Mouse (Mus musculus) ES-Bruce4 (cell line): Measurements from ENCODE around the gene Arl4c. TPM values are rescaled to one million over a fixed set of nuclear protein-coding genes. Genes with fewer than 3 reads are reported as not detected.
"Not testable (repeated sequence)": the region's sequence is repeated elsewhere in the genome, so short reads cannot be mapped to it uniquely, and the experiment has no call there.

Experiments used
- H3K27ac ChIP-seq: 2 replicates; pipeline ENCODE4 v1.5.1; 2012; ENCODE audit warnings: low read length, inconsistent platforms; ENCODE audit not compliant: insufficient read depth
- H3K27me3 ChIP-seq: 2 replicates; pipeline ENCODE4 v1.6.1; 2012; ENCODE audit warnings: mild to moderate bottlenecking, low read length, inconsistent platforms; ENCODE audit not compliant: control insufficient read depth, poor library complexity, insufficient read depth, severe bottlenecking
- H3K36me3 ChIP-seq: 2 replicates; pipeline ENCODE4 v1.6.1; 2012; ENCODE audit warnings: inconsistent platforms, mild to moderate bottlenecking, low read length, moderate library complexity; ENCODE audit not compliant: control insufficient read depth, poor library complexity, insufficient read depth, severe bottlenecking
- H3K4me1 ChIP-seq: one replicate; pipeline ENCODE4 v1.8.1; 2011; ENCODE audit warnings: low read length; ENCODE audit not compliant: control insufficient read depth, insufficient read depth
- H3K4me3 ChIP-seq: 2 replicates; pipeline ENCODE4 v1.5.1; 2011; ENCODE audit warnings: low read depth, mild to moderate bottlenecking, low read length
- H3K9ac ChIP-seq: 2 replicates; pipeline ENCODE4 v1.6.1; 2012; ENCODE audit warnings: low read depth, mild to moderate bottlenecking, inconsistent platforms; ENCODE audit not compliant: poor library complexity, severe bottlenecking
- H3K9me3 ChIP-seq: replicated peaks from 2 replicates; pipeline ENCODE4 v1.6.1; 2012; ENCODE audit warnings: mild to moderate bottlenecking, low read length, inconsistent platforms; ENCODE audit not compliant: control insufficient read depth, poor library complexity, insufficient read depth, severe bottlenecking
- CTCF ChIP-seq: IDR thresholded peaks from one replicate; pipeline ENCODE4 v1.8.1; 2011; ENCODE audit warnings: low read depth, low read length
- EP300 ChIP-seq: IDR thresholded peaks from 2 replicates; pipeline ENCODE4 v1.6.1; 2011; ENCODE audit warnings: low read depth, low read length; ENCODE audit not compliant: insufficient read depth
- POLR2A ChIP-seq: IDR thresholded peaks from one replicate; pipeline ENCODE4 v1.8.1; 2011; ENCODE audit warnings: low read length; ENCODE audit not compliant: insufficient read depth
- polyA plus RNA-seq: library from polyadenylated mRNA; stranded (reverse); fragments of >200 nt; gene quantifications from 2 replicates; pipeline ENCODE4 v1.2.4, GENCODE M21; 2011; ENCODE audit warnings: low read depth; ENCODE audit not compliant: missing spikeins, insufficient read depth, insufficient read length

Gene Arl4c
- polyA plus RNA-seq, 1 experiment, result 108 TPM

DNA sequence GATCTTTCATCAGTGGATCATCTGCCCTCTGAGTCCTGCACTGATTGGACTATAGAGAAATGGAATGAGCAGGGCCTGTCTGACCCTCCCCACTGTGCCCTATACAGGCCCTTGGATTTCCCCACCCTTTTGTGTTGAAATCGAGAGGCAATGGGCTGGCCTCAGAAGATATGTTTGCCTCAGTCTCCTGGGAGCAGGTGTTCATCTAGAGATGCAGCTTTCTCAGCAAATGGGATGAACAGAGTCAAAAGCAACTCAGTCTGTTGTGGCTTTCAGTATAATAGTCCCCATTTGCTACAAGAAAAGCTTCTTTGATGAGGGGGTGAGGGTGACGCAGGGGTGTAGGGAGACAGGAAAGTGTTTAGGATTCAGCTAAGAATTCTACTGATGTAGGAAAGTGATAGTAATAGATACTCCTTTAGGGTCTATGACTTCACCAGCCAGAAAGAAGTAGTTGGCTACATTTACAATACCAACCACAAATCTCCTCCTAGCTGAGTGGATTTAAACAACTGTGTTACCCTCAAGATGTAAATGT, 60.3 kb downstream of the Arl4c start:
- H3K9me3 ChIP-seq, result no peaks in the 10 kb centered on the region

DNA sequence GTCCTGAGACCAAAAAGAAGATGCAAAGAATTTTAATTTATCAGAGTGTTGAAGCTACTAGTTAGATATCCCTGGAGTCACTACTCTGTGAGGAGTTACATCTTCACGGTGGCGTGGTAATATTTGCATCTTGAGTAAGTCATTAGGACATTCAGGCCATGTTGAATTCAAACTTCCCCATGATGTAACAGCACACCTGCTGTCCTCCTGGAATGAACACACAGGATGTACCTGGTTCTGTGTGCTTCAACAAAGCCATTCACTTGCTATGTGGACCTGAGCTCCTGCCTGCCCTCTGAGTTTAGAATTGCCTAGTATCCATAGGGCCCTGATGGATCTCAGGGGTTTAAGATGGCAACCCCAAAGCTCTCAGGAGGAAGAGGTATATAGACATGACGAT, 60.8 kb downstream of the Arl4c start:
- TF ChIP-seq EP300, result no peak
- no peak for TF ChIP-seq POLR2A
- TF ChIP-seq CTCF, result no peak
- H3K4me3 ChIP-seq, result no peak overlapping the region
- no peaks in the 10 kb centered on the region for H3K36me3 ChIP-seq
- H3K4me1 ChIP-seq, result peaks cover 8% of the 10 kb centered on the region
- H3K27me3 ChIP-seq, result no peaks in the 10 kb centered on the region
- no peak overlapping the region for H3K9ac ChIP-seq
- no peaks in the 10 kb centered on the region for H3K9me3 ChIP-seq
- no peak overlapping the region for H3K27ac ChIP-seq

More for the DNA sequence above, 60.3 kb downstream of the Arl4c start:
- H3K9ac ChIP-seq, result no peak overlapping the region
- H3K4me3 ChIP-seq, result no peak overlapping the region
- TF ChIP-seq POLR2A (no peak), EP300 (no peak), CTCF (no peak)
- no peak overlapping the region for H3K27ac ChIP-seq
- peaks cover 8% of the 10 kb centered on the region for H3K4me1 ChIP-seq
- H3K36me3 ChIP-seq, result no peaks in the 10 kb centered on the region
- no peaks in the 10 kb centered on the region for H3K27me3 ChIP-seq

DNA sequence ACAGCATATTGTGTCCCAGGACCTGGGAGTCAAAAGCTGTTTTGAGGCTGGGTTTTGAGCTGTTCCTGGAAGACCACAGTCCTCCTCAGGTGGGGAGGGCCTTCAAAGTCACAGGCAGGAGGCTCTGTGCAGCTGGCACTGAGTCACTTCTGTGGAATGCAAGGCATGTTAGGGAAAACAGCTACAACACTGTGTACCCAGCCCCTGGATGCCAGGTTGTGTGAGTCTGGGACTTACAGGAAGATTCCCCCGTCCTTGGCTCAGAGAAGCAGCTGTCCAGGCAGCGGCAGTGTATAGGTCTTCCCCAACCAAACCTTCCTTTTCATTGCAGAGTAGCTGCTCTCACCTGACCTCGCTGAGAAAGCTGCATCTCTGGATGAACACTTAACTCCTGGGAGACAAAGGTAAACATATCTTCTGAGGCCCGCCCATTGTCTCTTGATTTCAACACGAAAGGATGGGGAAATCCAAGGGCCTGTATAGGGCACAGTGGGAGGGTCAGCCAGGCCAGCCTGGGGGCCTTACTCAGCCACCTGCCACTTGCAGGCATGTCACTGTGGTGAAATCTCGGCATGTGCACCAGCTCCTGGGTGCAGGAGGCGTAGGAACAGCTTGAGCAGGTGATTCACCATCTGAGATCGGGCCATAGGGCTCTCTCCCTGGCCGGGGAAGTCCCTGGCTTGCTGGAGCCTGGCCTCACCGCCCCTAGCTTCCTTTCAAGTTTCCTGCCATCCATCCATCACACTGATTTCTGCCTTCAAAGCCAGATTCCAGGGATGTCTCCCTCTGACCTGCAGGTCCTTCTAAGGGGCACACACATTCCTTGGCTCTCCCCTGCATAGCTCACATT, 62.4 kb downstream of the Arl4c start:
- Histone ChIP-seq H3K4me3 (no peak overlapping the region), H3K9ac (no peak overlapping the region), H3K4me1 (peaks cover 8% of the 10 kb centered on the region), H3K27ac (no peak overlapping the region), H3K27me3 (no peaks in the 10 kb centered on the region), H3K9me3 (no peaks in the 10 kb centered on the region), H3K36me3 (no peaks in the 10 kb centered on the region)
- peak; percentile 82; the same call in 1 of the 2 replicates for TF ChIP-seq EP300
- no peak for TF ChIP-seq CTCF
- no peak for TF ChIP-seq POLR2A

DNA sequence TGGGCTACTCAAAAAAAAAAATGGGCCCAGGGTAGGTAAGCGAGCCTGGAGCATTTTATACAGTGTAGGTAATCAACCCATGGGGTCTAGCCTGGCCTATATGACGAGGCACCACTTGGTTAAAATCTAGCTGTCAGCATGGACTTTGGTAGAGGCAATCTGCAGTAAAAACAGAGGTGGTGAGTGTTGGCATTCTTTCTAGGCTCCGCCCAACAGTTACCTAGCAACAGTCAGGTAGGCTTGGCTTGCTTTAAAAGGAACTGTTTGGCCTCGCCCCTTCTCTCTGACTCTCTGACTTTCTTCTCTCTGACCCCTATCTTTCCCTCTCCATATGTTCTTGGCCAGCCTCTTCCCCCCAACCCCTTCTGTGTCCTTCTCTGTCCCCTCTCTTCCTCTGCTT, 63.4 kb downstream of the Arl4c start:
- Histone ChIP-seq H3K9ac (no peak overlapping the region), H3K36me3 (no peaks in the 10 kb centered on the region), H3K4me1 (peaks cover 8% of the 10 kb centered on the region), H3K9me3 (no peaks in the 10 kb centered on the region), H3K27ac (no peak overlapping the region), H3K4me3 (no peak overlapping the region), H3K27me3 (no peaks in the 10 kb centered on the region)
- no peak for TF ChIP-seq POLR2A
- TF ChIP-seq CTCF, result no peak
- no peak for TF ChIP-seq EP300

DNA sequence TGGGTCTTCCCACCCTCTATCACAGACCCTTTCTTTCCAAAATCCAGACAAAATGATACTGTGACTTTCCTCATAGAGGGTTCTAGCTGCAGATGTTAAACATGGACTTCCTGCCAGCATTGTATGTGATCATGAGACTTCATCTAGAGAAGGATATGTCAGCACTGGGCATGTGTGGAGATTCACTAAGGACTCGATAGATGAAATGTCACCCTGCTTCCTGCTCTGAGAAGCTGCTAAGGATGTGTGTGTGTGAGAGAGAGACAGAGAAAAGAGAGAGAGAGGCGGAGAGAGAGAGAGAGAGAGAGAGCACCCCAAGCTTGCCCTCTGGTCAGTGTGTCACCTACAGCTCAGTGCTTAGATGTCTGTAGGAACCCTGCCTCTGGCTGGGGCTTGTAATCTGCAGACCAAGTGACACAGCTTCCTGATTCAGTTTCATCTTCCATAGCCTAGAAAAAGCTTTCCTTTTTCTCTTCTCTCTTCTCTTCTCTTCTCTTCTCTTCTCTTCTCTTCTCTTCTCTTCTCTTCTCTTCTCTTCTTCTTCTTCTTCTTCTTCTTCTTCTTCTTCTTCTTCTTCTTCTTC, 65.4 kb downstream of the Arl4c start:
- not testable (repeated sequence) for H3K9me3 ChIP-seq, H3K4me1 ChIP-seq, H3K4me3 ChIP-seq, H3K36me3 ChIP-seq, H3K27ac ChIP-seq, H3K27me3 ChIP-seq, H3K9ac ChIP-seq

DNA sequence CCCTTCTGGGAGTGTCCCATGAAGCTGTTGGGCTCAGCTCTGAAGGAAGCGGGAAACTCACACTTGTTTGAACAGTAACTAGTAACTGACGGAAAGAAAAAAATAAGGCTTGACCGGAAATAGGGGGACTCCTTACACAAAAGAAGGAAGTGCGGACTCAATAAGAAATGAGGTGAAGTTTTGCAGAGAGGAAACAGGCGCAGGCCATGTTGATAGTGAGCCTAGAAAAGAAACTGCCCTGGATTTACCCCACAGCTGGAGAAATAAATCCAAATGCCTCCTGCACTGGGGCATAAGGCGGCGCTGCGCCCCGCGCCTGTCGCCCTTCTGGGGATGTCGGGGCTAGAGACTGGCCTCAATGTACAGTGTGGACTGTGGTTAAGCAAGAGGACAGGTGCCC, 66.4 kb downstream of the Arl4c start:
- Histone ChIP-seq H3K27me3 (no peaks in the 10 kb centered on the region), H3K36me3 (no peaks in the 10 kb centered on the region), H3K4me3 (no peak overlapping the region), H3K4me1 (peaks cover 8% of the 10 kb centered on the region), H3K27ac (no peak overlapping the region), H3K9me3 (no peaks in the 10 kb centered on the region), H3K9ac (no peak overlapping the region)
- TF ChIP-seq POLR2A (no peak), CTCF (no peak), EP300 (no peak)
